8 mouse cellular contexts compared by ENCODE assay signal in genomic region chr2:31245051-31245450, GRCm38 (mm10). TPM values are rescaled to one million over a fixed set of nuclear protein-coding genes. Genes with fewer than 3 reads are reported as not detected.
DNase-seq lines count a peak whose midpoint lies in the region; ATAC-seq and TF ChIP-seq lines count a peak whose summit lies in the region.

No protein-coding gene starts in this region.

- 13% methylated on average over 5 of the region's 5 CpGs for WGBS in kidney, embryonic 16.5 days
- 19% methylated on average over 5 of the region's 5 CpGs for WGBS in embryonic facial prominence, embryonic 14.5 days
- WGBS in hindbrain, embryonic 16.5 days = 12% methylated on average over 5 of the region's 5 CpGs
- 8% methylated on average over 5 of the region's 5 CpGs for WGBS in midbrain, postnatal 0 days

- H3K4me2 ChIP-seq in kidney, embryonic 16.5 days (replicated peaks; ENCODE audit: low read depth, low read length) = peak overlapping the region; percentile 98
- peak overlapping the region; percentile 81 for H3K4me2 ChIP-seq in embryonic facial prominence, embryonic 14.5 days (ENCODE audit: low read depth, low read length)
- H3K4me2 ChIP-seq in hindbrain, embryonic 16.5 days (ENCODE audit: low read length) = peak overlapping the region; percentile 92
- H3K4me2 ChIP-seq in midbrain, postnatal 0 days (ENCODE audit: low read depth, low read length, poor library complexity, severe bottlenecking) = peak overlapping the region; percentile 83

- no peak for ATAC-seq in kidney, embryonic 16.5 days (ENCODE audit: low FRiP score, low TSS enrichment)
- ATAC-seq in embryonic facial prominence, embryonic 14.5 days (ENCODE audit: low read depth) = no peak
- ATAC-seq in hindbrain, embryonic 16.5 days = peak; percentile 12
- ATAC-seq in midbrain, postnatal 0 days (ENCODE audit: low FRiP score) = no peak
- no peak for ATAC-seq in granulocyte monocyte progenitor cell, adult 5-6 weeks (replicated peaks; ENCODE audit: poor library complexity, severe bottlenecking)

- DNase-seq in kidney, postnatal 36 days = no peak
- DNase-seq in embryonic facial prominence, embryonic 14.5 days (ENCODE audit: low spot score) = no peak
- no peak for DNase-seq in midbrain, postnatal 0 days (ENCODE audit: low spot score)
- no peak for DNase-seq in urinary bladder, adult 18-20 months (ENCODE audit: low spot score in 2 of 2)
- no peak for DNase-seq in frontal cortex, postnatal 25 days (ENCODE audit: low spot score in 2 of 2)

- no peaks in the 10 kb centered on the region for H3K27me3 ChIP-seq in kidney, embryonic 16.5 days (ENCODE audit: insufficient read depth, low read length)
- no peaks in the 10 kb centered on the region for H3K27me3 ChIP-seq in embryonic facial prominence, embryonic 14.5 days (replicated peaks; ENCODE audit: control insufficient read depth, insufficient read depth, low read length)
- no peaks in the 10 kb centered on the region for H3K27me3 ChIP-seq in hindbrain, embryonic 16.5 days (replicated peaks; ENCODE audit: control insufficient read depth, insufficient read depth, low read length)
- H3K27me3 ChIP-seq in midbrain, postnatal 0 days (ENCODE audit: insufficient read depth, low read length) = no peaks in the 10 kb centered on the region

- no peaks in the 10 kb centered on the region; the same call in 1 of the 2 replicates for H3K36me3 ChIP-seq in kidney, embryonic 16.5 days (ENCODE audit: insufficient read depth, low read length)
- 0 out of 2 replicates have a peak, but pooled peaks cover 4% of the 10 kb centered on the region for H3K36me3 ChIP-seq in embryonic facial prominence, embryonic 14.5 days (ENCODE audit: control insufficient read depth, insufficient read depth, low read length)
- no peaks in the 10 kb centered on the region for H3K36me3 ChIP-seq in hindbrain, embryonic 16.5 days (ENCODE audit: control insufficient read depth, insufficient read depth, low read length)
- H3K36me3 ChIP-seq in midbrain, postnatal 0 days (ENCODE audit: insufficient read depth, low read length) = peaks cover 5% of the 10 kb centered on the region; the same call in 1 of the 2 replicates

- no peak for TF ChIP-seq CTCF in midbrain, postnatal 0 days (IDR thresholded peaks at IDR 0.05)

- peak overlapping the region; percentile 96 for H3K9ac ChIP-seq in kidney, embryonic 16.5 days (replicated peaks; ENCODE audit: low read length)
- peak overlapping the region; percentile 89 for H3K9ac ChIP-seq in embryonic facial prominence, embryonic 14.5 days (ENCODE audit: low read depth, low read length)
- peak overlapping the region; percentile 100 for H3K9ac ChIP-seq in hindbrain, embryonic 16.5 days (ENCODE audit: low read depth, low read length)
- H3K9ac ChIP-seq in midbrain, postnatal 0 days (replicated peaks; ENCODE audit: low read length, poor library complexity, severe bottlenecking) = peak overlapping the region; percentile 97

- peak overlapping the region; percentile 87 for H3K4me3 ChIP-seq in kidney, embryonic 16.5 days (ENCODE audit: low read length)
- peak overlapping the region; percentile 81 for H3K4me3 ChIP-seq in embryonic facial prominence, embryonic 14.5 days (ENCODE audit: low read depth, low read length)
- H3K4me3 ChIP-seq in hindbrain, embryonic 16.5 days (ENCODE audit: low read length) = peak overlapping the region; percentile 97
- H3K4me3 ChIP-seq in midbrain, postnatal 0 days (ENCODE audit: low read depth, low read length) = peak overlapping the region; percentile 98

- H3K4me1 ChIP-seq in kidney, embryonic 16.5 days (ENCODE audit: insufficient read depth, low read length) = peaks cover 56% of the 10 kb centered on the region
- H3K4me1 ChIP-seq in embryonic facial prominence, embryonic 14.5 days (ENCODE audit: control insufficient read depth, insufficient read depth, low read length) = peaks cover 22% of the 10 kb centered on the region
- H3K4me1 ChIP-seq in hindbrain, embryonic 16.5 days (ENCODE audit: control insufficient read depth, insufficient read depth, low read depth, low read length) = peaks cover 37% of the 10 kb centered on the region
- H3K4me1 ChIP-seq in midbrain, postnatal 0 days (ENCODE audit: insufficient read depth, low read length) = peaks cover 19% of the 10 kb centered on the region; the same call in 1 of the 2 replicates

- peak overlapping the region; percentile 64 for H3K27ac ChIP-seq in kidney, embryonic 16.5 days (ENCODE audit: low read length)
- H3K27ac ChIP-seq in embryonic facial prominence, embryonic 14.5 days (replicated peaks; ENCODE audit: low read depth, low read length) = peak overlapping the region; percentile 72
- peak overlapping the region; percentile 87 for H3K27ac ChIP-seq in hindbrain, embryonic 16.5 days (ENCODE audit: low read depth, low read length)
- H3K27ac ChIP-seq in midbrain, postnatal 0 days (ENCODE audit: low read depth, low read length) = peak overlapping the region; percentile 84

- H3K9me3 ChIP-seq in kidney, embryonic 16.5 days (ENCODE audit: low read length) = no peaks in the 10 kb centered on the region
- H3K9me3 ChIP-seq in embryonic facial prominence, embryonic 14.5 days (ENCODE audit: control insufficient read depth, low read length) = no peaks in the 10 kb centered on the region
- no peaks in the 10 kb centered on the region for H3K9me3 ChIP-seq in hindbrain, embryonic 16.5 days (ENCODE audit: control insufficient read depth, low read length)
- H3K9me3 ChIP-seq in midbrain, postnatal 0 days (ENCODE audit: low read length) = no peaks in the 10 kb centered on the region

RNA-seq across cellular contexts. Expression of gene Ncs1, which starts 0.6 kb away (rescaled TPM):
- 37.9 and 41.5 TPM in 2 replicates for polyA plus RNA-seq in kidney, embryonic 16.5 days (2015; fragmentation: Nextera tagmentation; extraction: Ambion mirVana)
- 45.6 and 49.2 TPM in 2 replicates for polyA plus RNA-seq in embryonic facial prominence, embryonic 14.5 days (2014; fragmentation: Nextera tagmentation; extraction: Ambion mirVana)
- 151 and 174 TPM in 2 replicates for polyA plus RNA-seq in hindbrain, embryonic 16.5 days (2015; fragmentation: Nextera tagmentation; extraction: Ambion mirVana)
- 190 and 202 TPM in 2 replicates for total RNA-seq in midbrain, postnatal 0 days (2014; rRNA removed)
- polyA plus RNA-seq in midbrain, postnatal 0 days (2015; fragmentation: Nextera tagmentation; extraction: Ambion mirVana) = 181 and 183 TPM in 2 replicates
- total RNA-seq in granulocyte monocyte progenitor cell, adult 5-6 weeks (2014; fragmentation: Nextera tagmentation) = 2.1 and 4.6 TPM in 2 replicates
- total RNA-seq in granulocyte monocyte progenitor cell, adult 5-6 weeks (2017) = 2.5 and 3.2 TPM in 2 replicates
